ENCODE assay signal across 10 mouse cellular contexts in the genomic region with DNA sequence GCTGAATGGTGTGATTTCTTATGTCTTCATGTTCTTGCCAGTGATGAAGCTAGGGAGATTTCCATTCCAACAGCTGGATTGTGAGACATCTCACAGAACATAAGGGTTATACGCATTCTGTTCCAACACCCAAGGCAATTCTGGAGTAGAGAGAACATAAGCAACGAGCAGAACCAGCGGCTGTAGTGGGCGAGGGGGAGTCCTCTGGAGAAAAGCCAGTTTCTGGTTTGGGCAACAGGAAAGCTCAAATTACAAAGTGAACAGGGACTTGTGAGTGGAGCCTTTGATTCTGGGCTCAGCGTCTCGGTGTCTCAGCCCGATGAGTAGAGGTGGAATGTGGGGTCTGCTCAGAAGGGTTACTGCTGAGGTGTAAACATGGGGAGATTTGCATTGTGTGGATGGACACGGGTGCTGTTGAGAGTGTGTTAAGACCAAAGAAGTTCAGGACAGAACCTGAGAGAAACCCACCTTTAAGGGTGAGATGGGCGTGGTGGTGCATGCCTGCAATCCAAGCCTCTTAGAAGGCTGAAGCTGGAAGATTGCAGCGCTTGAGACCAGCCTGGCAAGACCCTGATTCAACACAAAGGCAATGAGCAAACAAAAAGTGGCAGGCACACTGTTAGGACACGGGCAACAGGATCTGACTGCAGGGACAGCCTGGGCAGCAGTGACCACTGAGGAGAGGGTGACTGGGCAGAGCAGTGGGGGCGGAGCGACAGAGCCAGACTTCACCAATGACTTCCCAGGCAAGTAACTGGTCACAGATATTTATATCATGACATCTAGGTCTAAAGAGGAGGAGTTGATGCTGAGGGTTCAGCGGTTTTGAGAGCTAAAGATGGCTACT. TPM values are rescaled to one million over a fixed set of nuclear protein-coding genes. Genes with fewer than 3 reads are reported as not detected.
A peak's percentile ranks its signal among the peaks of the same experiment; 100 is the strongest.
DNase-seq lines count a peak whose midpoint lies in the region; ATAC-seq and TF ChIP-seq lines count a peak whose summit lies in the region.
"Had no signal": no experiment of that assay in that cellular context is flagged by ENCODE, and none has a peak within 500 bp of the region (broad histone marks: within the 10 kb centered on the region; RNA-seq: fewer than 3 reads in every experiment).

No protein-coding gene starts in this region.

- no peaks in the 10 kb centered on the region for H3K9me3 ChIP-seq in hindbrain, embryonic 10.5 days
- no peaks in the 10 kb centered on the region for H3K9me3 ChIP-seq in hindbrain, embryonic 11.5 days (ENCODE audit: control insufficient read depth, low read length)

- no peak for TF ChIP-seq CTCF in left cerebral cortex, adult 2 months (IDR thresholded peaks at IDR 0.05)

- H3K36me3 ChIP-seq in hindbrain, embryonic 10.5 days = peaks cover 7% of the 10 kb centered on the region
- no peaks in the 10 kb centered on the region for H3K36me3 ChIP-seq in hindbrain, embryonic 11.5 days (ENCODE audit: control insufficient read depth, insufficient read depth, low read length)
- no peaks in the 10 kb centered on the region for H3K36me3 ChIP-seq in myocyte (ENCODE audit: control insufficient read depth, insufficient read depth)

- 0 out of 2 replicates have a peak overlapping the region, but pooled peaks have one; percentile 16 for H3K4me3 ChIP-seq in hindbrain, embryonic 10.5 days
- H3K4me3 ChIP-seq in hindbrain, embryonic 11.5 days (ENCODE audit: low read depth, low read length) = no peak overlapping the region
- no peak overlapping the region for H3K4me3 ChIP-seq in myocyte
- H3K4me3 ChIP-seq in left cerebral cortex, adult 2 months = no peak overlapping the region

- intact Hi-C loops in left cerebral cortex, adult 2 months (cut with DNase I) = no loop called here

- WGBS in hindbrain, embryonic 10.5 days = 34% methylated on average over 14 of the region's 14 CpGs
- WGBS in hindbrain, embryonic 11.5 days = 35% methylated on average over 14 of the region's 14 CpGs

- 0 out of 2 replicates have a peak, but pooled peaks cover 3% of the 10 kb centered on the region for H3K27me3 ChIP-seq in hindbrain, embryonic 10.5 days (ENCODE audit: insufficient read depth, poor library complexity, severe bottlenecking)
- H3K27me3 ChIP-seq in hindbrain, embryonic 11.5 days (ENCODE audit: control insufficient read depth, insufficient read depth, low read length) = no peaks in the 10 kb centered on the region
- H3K27me3 ChIP-seq in myocyte (ENCODE audit: control insufficient read depth, insufficient read depth, insufficient read length) = no peaks in the 10 kb centered on the region

- peak overlapping the region; percentile 54; the same call in 1 of the 2 replicates for H3K27ac ChIP-seq in hindbrain, embryonic 10.5 days
- H3K27ac ChIP-seq in hindbrain, embryonic 11.5 days (ENCODE audit: low read depth, low read length) = no peak overlapping the region
- no peak overlapping the region for H3K27ac ChIP-seq in left cerebral cortex, adult 2 months

- DNase-seq in hindbrain, embryonic 10.5 days (ENCODE audit: low spot score) = no peak
- no peak for DNase-seq in hindbrain, embryonic 11.5 days (ENCODE audit: low spot score)
- DNase-seq in lung, postnatal 10 days = peak; percentile 61
- no peak for DNase-seq in lung, postnatal 25 days (ENCODE audit: low spot score)
- peak; percentile 54 for DNase-seq in embryo, embryonic 11 days
- DNase-seq in left cerebral cortex, adult 2 months (ENCODE audit: extremely low spot score in 1 of 2, low spot score in 2 of 2) = no peak
- DNase-seq: right cerebral cortex, postnatal 14 days had no signal

- H3ac ChIP-seq in myocyte (ENCODE audit: control insufficient read depth, insufficient read length) = no peak overlapping the region

- peaks cover 31% of the 10 kb centered on the region for H3K4me1 ChIP-seq in hindbrain, embryonic 10.5 days (replicated peaks)
- H3K4me1 ChIP-seq in hindbrain, embryonic 11.5 days (replicated peaks; ENCODE audit: control insufficient read depth, insufficient read depth, low read length) = no peaks in the 10 kb centered on the region; the same call in 1 of the 2 replicates

- no peak overlapping the region for H3K9ac ChIP-seq in hindbrain, embryonic 11.5 days (ENCODE audit: low read depth, low read length)

- ATAC-seq in hindbrain, embryonic 11.5 days (ENCODE audit: low FRiP score) = no peak
- ATAC-seq in CD4-positive, CD25-positive, alpha-beta regulatory T cell, adult 4 months = no peak

- H3K4me2 ChIP-seq in hindbrain, embryonic 11.5 days (replicated peaks; ENCODE audit: low read depth, low read length) = no peak overlapping the region
- peak overlapping the region; percentile 65 for H3K4me2 ChIP-seq in myocyte (ENCODE audit: low read depth)

- peak; percentile 54 for TF ChIP-seq POLR2A in myocyte (IDR thresholded peaks at IDR 0.05; ENCODE audit: insufficient read length, low read depth)

- H3K79me2 ChIP-seq in myocyte (ENCODE audit: control insufficient read depth, insufficient read depth) = no peaks in the 10 kb centered on the region

TF ChIP-seq in myocyte, 11 proteins besides CTCF, POLR2A, EP300 and RAD21:
- TF ChIP-seq POLR2AphosphoS2 (IDR thresholded peaks at IDR 0.05; ENCODE audit: insufficient read length, low read depth) (peak; percentile 28), SRF (IDR thresholded peaks at IDR 0.05; ENCODE audit: control insufficient read depth, insufficient read length, low read depth) (no peak)

RNA-seq across cellular contexts. Expression of a gene that starts 6.5 kb away (rescaled TPM):
- polyA plus RNA-seq in hindbrain, embryonic 10.5 days (2016; fragmentation: Nextera tagmentation; extraction: Ambion mirVana) = 0.12 and 0.33 TPM in 2 replicates
- polyA plus RNA-seq in hindbrain, embryonic 11.5 days (2014; fragmentation: Nextera tagmentation; extraction: Ambion mirVana) = 0.17 and 0.31 TPM in 2 replicates
- polyA plus RNA-seq in myocyte (2012; fragmentation: generic; extraction: Trizol) = 0.28 TPM
- not detected for polyA plus RNA-seq in CD4-positive, CD25-positive, alpha-beta regulatory T cell, adult 4 months (2017; shearing (Covaris generic))
- under 1 TPM; 0.20 to 0.26 TPM for total RNA-seq in left cerebral cortex, adult 2 months (2021)

RNA-seq across cellular contexts. Expression of a gene that starts 7.1 kb away (rescaled TPM):
- 21.4 and 24.2 TPM in 2 replicates for polyA plus RNA-seq in hindbrain, embryonic 10.5 days (2016; fragmentation: Nextera tagmentation; extraction: Ambion mirVana)
- polyA plus RNA-seq in hindbrain, embryonic 11.5 days (2014; fragmentation: Nextera tagmentation; extraction: Ambion mirVana) = 7.8 and 9.3 TPM in 2 replicates
- polyA plus RNA-seq in myocyte (2012; fragmentation: generic; extraction: Trizol) = 10.0 TPM
- 10 to 100 TPM; 13.4 to 13.9 TPM for polyA plus RNA-seq in CD4-positive, CD25-positive, alpha-beta regulatory T cell, adult 4 months (2017; shearing (Covaris generic))
- 10 to 100 TPM; 11.9 to 12.0 TPM for total RNA-seq in left cerebral cortex, adult 2 months (2021)

RNA-seq across cellular contexts. Expression of a gene that starts 22.4 kb away (rescaled TPM):
- 33.2 and 38.1 TPM in 2 replicates for polyA plus RNA-seq in hindbrain, embryonic 10.5 days (2016; fragmentation: Nextera tagmentation; extraction: Ambion mirVana)
- polyA plus RNA-seq in hindbrain, embryonic 11.5 days (2014; fragmentation: Nextera tagmentation; extraction: Ambion mirVana) = 39.7 and 41.9 TPM in 2 replicates
- polyA plus RNA-seq in myocyte (2012; fragmentation: generic; extraction: Trizol) = 2.4 TPM
- 100 to 1,000 TPM in 1 of 2 experiments, 10 to 100 TPM in 1; 88.4 to 115 TPM for polyA plus RNA-seq in CD4-positive, CD25-positive, alpha-beta regulatory T cell, adult 4 months (2017; shearing (Covaris generic))
- 10 to 100 TPM; 91.3 to 96.9 TPM for total RNA-seq in left cerebral cortex, adult 2 months (2021)

RNA-seq across cellular contexts. Expression of a gene that starts 23.9 kb away (rescaled TPM):
- polyA plus RNA-seq in hindbrain, embryonic 10.5 days (2016; fragmentation: Nextera tagmentation; extraction: Ambion mirVana) = 24.1 and 24.4 TPM in 2 replicates
- polyA plus RNA-seq in hindbrain, embryonic 11.5 days (2014; fragmentation: Nextera tagmentation; extraction: Ambion mirVana) = 8.3 and 8.8 TPM in 2 replicates
- polyA plus RNA-seq in myocyte (2012; fragmentation: generic; extraction: Trizol) = 0.12 TPM
- under 1 TPM; 0.04 to 0.11 TPM for polyA plus RNA-seq in CD4-positive, CD25-positive, alpha-beta regulatory T cell, adult 4 months (2017; shearing (Covaris generic))
- total RNA-seq in left cerebral cortex, adult 2 months (2021) = 1 to 10 TPM; 6.4 to 8.4 TPM

RNA-seq across cellular contexts. Expression of a gene that starts 54.7 kb away (rescaled TPM):
- 34.0 and 34.6 TPM in 2 replicates for polyA plus RNA-seq in hindbrain, embryonic 10.5 days (2016; fragmentation: Nextera tagmentation; extraction: Ambion mirVana)
- polyA plus RNA-seq in hindbrain, embryonic 11.5 days (2014; fragmentation: Nextera tagmentation; extraction: Ambion mirVana) = 19.5 and 25.5 TPM in 2 replicates
- polyA plus RNA-seq in myocyte (2012; fragmentation: generic; extraction: Trizol) = 2.8 TPM
- polyA plus RNA-seq in CD4-positive, CD25-positive, alpha-beta regulatory T cell, adult 4 months (2017; shearing (Covaris generic)) = not detected
- 1 to 10 TPM; 1.1 to 2.6 TPM for total RNA-seq in left cerebral cortex, adult 2 months (2021)
- total RNA-seq: monocyte, adult 5-6 weeks had no signal

Comparison
In these comparisons a context has a peak if more than half of its experiments do, and no peak if none do; other contexts are left out.
1. DNase-seq: peak in lung, postnatal 10 days (single experiment) and embryo, embryonic 11 days (single experiment); none in hindbrain, embryonic 10.5 days (single experiment), hindbrain, embryonic 11.5 days (single experiment), lung, postnatal 25 days (single experiment) and left cerebral cortex, adult 2 months (0 of 2).